Mouse (Mus musculus) limb, embryonic 12.5 days (tissue): ENCODE measurements around the gene Klhdc8a. TPM values are rescaled to one million over a fixed set of nuclear protein-coding genes. Genes with fewer than 3 reads are reported as not detected.

Experiments
- ATAC-seq: fragments of 200-750 bp; cut with Nextera tagmentation; 2 replicates; pipeline ENCODE4 v1.8.0; 2017; ENCODE audit warnings: low read depth, moderate TSS enrichment; ENCODE audit not compliant: insufficient number of reproducible peaks, insufficient read depth, low FRiP score, low TSS enrichment
- H3K27ac ChIP-seq: fragments of 300-500 bp; sonication (generic); 2 replicates; pipeline ENCODE4 v1.5.1; 2016; ENCODE audit warnings: mild to moderate bottlenecking, moderate library complexity
- H3K27me3 ChIP-seq: fragments of 300-500 bp; sonication (generic); 2 replicates; pipeline ENCODE4 v1.6.1; 2016; ENCODE audit warnings: mild to moderate bottlenecking, moderate library complexity
- H3K36me3 ChIP-seq: fragments of 300-500 bp; sonication (generic); 2 replicates; pipeline ENCODE4 v1.6.1; 2016; ENCODE audit warnings: mild to moderate bottlenecking, moderate library complexity
- H3K4me1 ChIP-seq: fragments of 300-500 bp; sonication (generic); replicated peaks from 2 replicates; pipeline ENCODE4 v1.6.1; 2016
- H3K4me2 ChIP-seq: fragments of 300-500 bp; sonication (generic); 2 replicates; pipeline ENCODE4 v1.6.1; 2016; ENCODE audit warnings: mild to moderate bottlenecking, moderate library complexity
- H3K4me3 ChIP-seq: fragments of 300-500 bp; sonication (generic); replicated peaks from 2 replicates; pipeline ENCODE4 v1.5.1; 2016; ENCODE audit warnings: mild to moderate bottlenecking
- H3K9ac ChIP-seq: fragments of 300-500 bp; sonication (generic); replicated peaks from 2 replicates; pipeline ENCODE4 v1.6.1; 2016; ENCODE audit warnings: mild to moderate bottlenecking, moderate library complexity
- H3K9me3 ChIP-seq: fragments of 300-500 bp; sonication (generic); 2 replicates; pipeline ENCODE4 v1.6.1; 2016; ENCODE audit warnings: mild to moderate bottlenecking, moderate library complexity
- WGBS: fragments of 180-500 bp; shearing (Covaris S2); methylation state at CpG from one replicate; pipeline ENCODE4 v1.1.7; 2016; 5-methylcytosine and 5-hydroxymethylcytosine counted together
- polyA plus RNA-seq: library from polyadenylated mRNA; unstranded; fragments of >200 nt; fragmentation: Nextera tagmentation; extraction: Ambion mirVana; gene quantifications from 2 replicates; pipeline ENCODE4 v1.2.1, GENCODE M21; 2016

The Klhdc8a gene
- polyA plus RNA-seq, 1 experiment from 2014 or later = 0.05 TPM

DNA sequence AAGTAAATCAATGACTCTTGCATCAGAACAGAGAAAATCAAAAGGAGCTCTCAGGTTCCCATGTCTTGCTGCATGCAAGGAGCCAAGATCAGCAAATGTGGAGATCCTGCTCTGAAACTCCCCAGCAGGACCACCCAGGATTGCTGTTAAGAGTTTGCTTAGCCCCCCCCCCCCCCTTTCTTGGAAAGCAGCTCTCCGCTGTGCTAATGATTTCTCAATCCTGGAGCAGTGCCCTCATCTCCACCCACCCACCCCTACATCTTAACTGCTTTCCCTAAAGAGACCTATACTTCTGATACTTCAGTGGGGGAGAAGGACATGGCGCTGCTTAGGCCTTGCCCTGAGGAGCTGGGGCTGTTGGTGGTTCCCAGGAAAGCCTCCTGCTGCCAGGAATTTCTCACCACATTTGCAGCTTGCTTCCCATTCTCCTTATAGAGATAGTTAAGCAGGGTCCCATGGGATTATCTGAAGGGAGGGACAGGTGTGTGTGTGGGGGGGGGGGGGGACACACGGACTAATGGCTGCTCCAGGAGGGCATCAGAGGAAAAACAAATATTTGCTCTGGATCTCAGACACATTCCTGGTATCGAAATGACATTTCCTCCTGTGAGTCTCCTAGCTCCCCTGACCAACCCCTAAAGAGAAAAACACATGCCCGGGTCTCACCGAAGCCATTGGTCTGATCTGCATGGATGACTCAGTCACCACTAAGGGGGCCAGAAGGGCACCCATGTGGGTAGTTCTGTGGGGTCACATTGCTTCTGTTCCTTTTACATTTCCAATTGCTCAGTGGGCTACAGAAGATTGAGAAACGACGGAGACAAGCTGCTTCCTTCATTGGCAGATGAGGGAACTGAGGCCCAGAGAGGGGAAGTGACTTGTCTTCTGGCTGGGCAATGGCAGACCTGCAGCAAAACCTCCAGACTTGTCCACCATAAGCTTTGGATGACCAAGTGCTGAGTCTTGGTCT is 19.8 kb downstream of the Klhdc8a start:
- Histone ChIP-seq H3K27ac (no peak overlapping the region), H3K9me3 (no peaks in the 10 kb centered on the region), H3K4me2 (no peak overlapping the region), H3K27me3 (peaks cover 52% of the 10 kb centered on the region), H3K36me3 (no peaks in the 10 kb centered on the region), H3K4me3 (no peak overlapping the region), H3K4me1 (peaks cover 17% of the 10 kb centered on the region), H3K9ac (no peak overlapping the region)
- ATAC-seq = no peak
- 46% methylated on average over 8 of the region's 8 CpGs for WGBS

DNA sequence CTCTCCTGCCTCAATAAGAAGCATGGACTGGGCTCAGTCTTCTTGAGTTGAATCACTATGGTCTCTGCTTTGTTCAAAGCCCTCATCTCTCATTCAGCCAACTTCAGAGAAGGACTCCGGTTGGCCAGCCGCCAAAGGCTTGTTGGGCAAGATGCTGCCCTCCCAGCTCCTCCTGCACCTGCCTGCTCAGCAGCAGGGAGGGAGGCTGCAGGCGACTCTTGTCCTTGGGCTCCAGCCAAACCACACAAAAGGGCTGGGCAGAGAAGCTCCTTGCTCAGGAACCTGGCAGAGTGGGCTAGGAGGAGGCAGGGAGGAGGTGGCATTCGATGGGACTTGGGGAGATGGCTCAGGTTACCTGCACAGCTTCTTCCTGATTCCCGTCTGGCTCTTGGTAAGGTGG is 20.8 kb downstream of the Klhdc8a start:
- WGBS = 66% methylated on average over 5 of the region's 5 CpGs
- peaks cover 47% of the 10 kb centered on the region for H3K27me3 ChIP-seq

DNA sequence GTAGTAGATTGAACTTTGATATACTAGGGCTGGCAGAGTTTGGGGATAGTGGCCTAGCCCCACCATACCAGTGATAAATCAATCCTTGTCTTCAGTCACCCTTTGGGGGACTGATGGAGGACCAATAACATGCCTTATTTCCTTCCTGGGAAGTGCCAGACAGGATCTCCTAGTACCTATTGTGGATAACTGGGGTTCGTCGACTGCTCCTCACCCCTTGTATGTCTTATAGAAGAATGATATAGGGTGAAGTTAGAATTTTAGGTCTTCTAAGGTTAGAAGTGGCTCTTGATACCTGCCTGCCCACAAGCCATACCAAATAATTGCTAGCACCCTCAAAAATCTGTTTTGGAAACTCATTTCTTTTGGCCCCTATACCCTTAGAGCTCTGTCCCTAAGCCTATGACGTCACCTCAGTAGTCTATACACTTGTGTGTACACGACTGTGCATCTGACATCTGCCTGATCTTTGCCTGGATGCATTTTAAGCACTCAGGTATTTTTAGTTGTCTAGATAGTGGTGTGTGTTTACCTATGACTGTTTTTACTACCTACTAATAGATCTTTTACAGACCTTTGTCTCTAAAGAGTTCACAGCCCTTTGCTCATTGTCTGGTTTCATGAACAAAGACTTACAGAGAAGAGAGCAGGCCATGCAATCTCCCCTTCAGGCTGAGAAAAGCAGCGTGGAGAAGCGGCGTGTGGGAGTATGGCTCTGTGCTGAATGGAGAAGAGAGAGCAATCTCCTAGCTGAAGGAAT is 23.6 kb downstream of the Klhdc8a start:
- no peak overlapping the region for H3K9ac ChIP-seq
- no peak overlapping the region for H3K27ac ChIP-seq
- H3K4me2 ChIP-seq = no peak overlapping the region
- peaks cover 24% of the 10 kb centered on the region for H3K27me3 ChIP-seq
- H3K4me3 ChIP-seq = no peak overlapping the region
- no peaks in the 10 kb centered on the region for H3K36me3 ChIP-seq
- ATAC-seq = no peak
- peaks cover 14% of the 10 kb centered on the region for H3K4me1 ChIP-seq
- H3K9me3 ChIP-seq = no peaks in the 10 kb centered on the region
- WGBS = 64% methylated on average over 7 of the region's 7 CpGs

More for the DNA sequence above, 20.8 kb downstream of the Klhdc8a start:
- Histone ChIP-seq H3K9ac (no peak overlapping the region), H3K27ac (no peak overlapping the region), H3K4me3 (no peak overlapping the region), H3K36me3 (no peaks in the 10 kb centered on the region), H3K9me3 (no peaks in the 10 kb centered on the region), H3K4me2 (no peak overlapping the region), H3K4me1 (peaks cover 17% of the 10 kb centered on the region)
- ATAC-seq = no peak

GRCm38 (mm10) chr1:132322711-132323542 is 24.5 kb downstream of the Klhdc8a start:
- no peak for ATAC-seq
- Histone ChIP-seq H3K4me1 (peaks cover 18% of the 10 kb centered on the region), H3K27ac (no peak overlapping the region)

GRCm38 (mm10) chr1:132326777-132327176 is 28.4 kb downstream of the Klhdc8a start:
- ATAC-seq = 0 out of 2 replicates have a peak, but pooled peaks have one; percentile 48
- Histone ChIP-seq H3K9ac (no peak overlapping the region), H3K27me3 (0 out of 2 replicates have a peak, but pooled peaks cover 3% of the 10 kb centered on the region), H3K27ac (peak overlapping the region; percentile 25; the same call in 1 of the 2 replicates), H3K4me1 (peaks cover 15% of the 10 kb centered on the region), H3K4me2 (no peak overlapping the region), H3K36me3 (no peaks in the 10 kb centered on the region), H3K9me3 (no peaks in the 10 kb centered on the region), H3K4me3 (no peak overlapping the region)
- WGBS = 43% methylated on average over 9 of the region's 9 CpGs

More at GRCm38 (mm10) chr1:132322711-132323542, 24.5 kb downstream of the Klhdc8a start:
- H3K4me3 ChIP-seq = no peak overlapping the region
- H3K36me3 ChIP-seq = no peaks in the 10 kb centered on the region
- peaks cover 14% of the 10 kb centered on the region for H3K27me3 ChIP-seq
- H3K9me3 ChIP-seq = no peaks in the 10 kb centered on the region
- 42% methylated on average over 13 of the region's 13 CpGs for WGBS
- H3K9ac ChIP-seq = no peak overlapping the region
- no peak overlapping the region; the same call in 1 of the 2 replicates for H3K4me2 ChIP-seq

DNA sequence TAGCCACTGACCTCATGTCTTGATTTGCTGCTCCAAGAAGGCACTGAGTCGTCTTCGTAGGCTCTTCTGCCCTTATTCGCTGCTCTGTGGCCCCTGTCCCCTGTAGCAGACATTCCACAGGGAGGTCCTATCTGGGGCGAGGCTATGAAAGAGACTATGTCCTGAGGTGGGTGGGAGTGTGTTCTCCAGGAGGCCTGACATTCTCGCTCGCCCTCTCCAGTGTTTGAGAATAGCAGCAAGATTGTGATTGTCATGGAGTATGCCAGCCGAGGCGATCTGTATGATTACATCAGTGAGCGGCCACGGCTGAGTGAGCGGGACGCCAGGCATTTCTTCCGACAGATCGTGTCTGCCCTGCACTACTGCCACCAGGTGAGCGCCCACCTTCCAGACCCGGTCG is 29.1 kb downstream of the Klhdc8a start:
- Histone ChIP-seq H3K4me2 (no peak overlapping the region), H3K27ac (no peak overlapping the region), H3K27me3 (0 out of 2 replicates have a peak, but pooled peaks cover 3% of the 10 kb centered on the region), H3K4me1 (peaks cover 15% of the 10 kb centered on the region), H3K4me3 (no peak overlapping the region), H3K9me3 (no peaks in the 10 kb centered on the region), H3K9ac (no peak overlapping the region), H3K36me3 (no peaks in the 10 kb centered on the region)
- WGBS = 89% methylated on average over 17 of the region's 17 CpGs
- ATAC-seq = no peak

- no peaks in the 10 kb centered on the region for H3K9me3 ChIP-seq
- ATAC-seq = no peak
- H3K4me2 ChIP-seq = no peak overlapping the region
- H3K27ac ChIP-seq = no peak overlapping the region
- peaks cover 21% of the 10 kb centered on the region for H3K4me1 ChIP-seq
- WGBS = 45% methylated on average over 3 of the region's 3 CpGs
- H3K4me3 ChIP-seq = no peak overlapping the region
- no peak overlapping the region for H3K9ac ChIP-seq
- H3K36me3 ChIP-seq = no peaks in the 10 kb centered on the region
- H3K27me3 ChIP-seq = 0 out of 2 replicates have a peak, but pooled peaks cover 3% of the 10 kb centered on the region
Observed at GRCm38 (mm10) chr1:132328565-132328964, 30.1 kb downstream of the Klhdc8a start.

GRCm38 (mm10) chr1:132329656-132330055 is 31.2 kb downstream of the Klhdc8a start:
- no peak for ATAC-seq
- Histone ChIP-seq H3K4me3 (no peak overlapping the region), H3K4me2 (no peak overlapping the region), H3K9me3 (no peaks in the 10 kb centered on the region), H3K36me3 (no peaks in the 10 kb centered on the region), H3K9ac (no peak overlapping the region), H3K27ac (no peak overlapping the region), H3K27me3 (0 out of 2 replicates have a peak, but pooled peaks cover 2% of the 10 kb centered on the region), H3K4me1 (peaks cover 32% of the 10 kb centered on the region)
- WGBS = 88% methylated on average over 7 of the region's 7 CpGs

- WGBS = 85% methylated on average over 15 of the region's 15 CpGs
- Histone ChIP-seq H3K9ac (no peak overlapping the region), H3K4me3 (no peak overlapping the region), H3K4me1 (peaks cover 39% of the 10 kb centered on the region), H3K27me3 (no peaks in the 10 kb centered on the region), H3K27ac (no peak overlapping the region), H3K9me3 (no peaks in the 10 kb centered on the region), H3K4me2 (no peak overlapping the region), H3K36me3 (no peaks in the 10 kb centered on the region)
- no peak for ATAC-seq
Observed at GRCm38 (mm10) chr1:132330397-132330796, 32.0 kb downstream of the Klhdc8a start.

GRCm38 (mm10) chr1:132331283-132331682 is 32.9 kb downstream of the Klhdc8a start:
- ATAC-seq = no peak
- H3K4me2 ChIP-seq = no peak overlapping the region
- no peak overlapping the region for H3K4me3 ChIP-seq
- no peak overlapping the region for H3K9ac ChIP-seq
- peaks cover 44% of the 10 kb centered on the region for H3K4me1 ChIP-seq
- no peaks in the 10 kb centered on the region for H3K27me3 ChIP-seq
- no peaks in the 10 kb centered on the region for H3K36me3 ChIP-seq
- no peaks in the 10 kb centered on the region for H3K9me3 ChIP-seq
- 82% methylated on average over 17 of the region's 17 CpGs for WGBS
- no peak overlapping the region for H3K27ac ChIP-seq
